8 mouse cellular contexts compared by ENCODE assay signal in genomic region chr2:69061313-69061712, GRCm38 (mm10).
DNase-seq lines count a peak whose midpoint lies in the region; TF ChIP-seq lines count a peak whose summit lies in the region.
"Had no signal": no experiment of that assay in that cellular context is flagged by ENCODE, and none has a peak within 500 bp of the region (broad histone marks: within the 10 kb centered on the region; RNA-seq: fewer than 3 reads in every experiment).

No protein-coding gene starts in this region.

- DNase-seq in layer of hippocampus, adult 2 months (ENCODE audit: low spot score in 2 of 2) = no peak
- no peak for DNase-seq in layer of hippocampus, postnatal 10 days (ENCODE audit: low spot score in 2 of 2)
- no peak for DNase-seq in ES-E14 (ENCODE audit: low read depth, low spot score)
- DNase-seq in c-Kit-positive CD71-negative TER-119-negative erythroid progenitor cells, embryonic 14.5 days (ENCODE audit: low read depth) = peak; percentile 24
- peak; percentile 65 for DNase-seq in lung, postnatal 36 days
- DNase-seq in left cerebral cortex, postnatal 4 days = no peak
- no peak for DNase-seq in yolk sac, embryonic 10.5 days (ENCODE audit: low spot score)

- in situ Hi-C loops in ES-E14 (cut with MboI; ENCODE audit: low sequenced_read_pairs in 2 of 2, unreplicated experiment in 2 of 2) = loop anchor here (10.0 to 25.0 kb wide), 2 partner anchors 274 to 277 kb away; no protein-coding TSS in a partner anchor

- no peak overlapping the region for H3K27ac ChIP-seq in layer of hippocampus, adult 2 months
- H3K27ac ChIP-seq in ES-E14 (ENCODE audit: insufficient read depth, low read depth, low read length, poor library complexity, severe bottlenecking) = no peak overlapping the region
- H3K27ac ChIP-seq: hindbrain, embryonic 13.5 days had no signal

- H3K9me3 ChIP-seq in ES-E14 (ENCODE audit: control insufficient read depth, insufficient read depth, low read depth, low read length) = no peaks in the 10 kb centered on the region
- H3K9me3 ChIP-seq: hindbrain, embryonic 13.5 days had no signal

- intact Hi-C loops in left cerebral cortex, postnatal 4 days (cut with DNase I) = no loop called here

- no peaks in the 10 kb centered on the region for H3K4me1 ChIP-seq in ES-E14 (ENCODE audit: control insufficient read depth in 2 of 2, insufficient read depth in 2 of 2, low read length in 2 of 2, poor library complexity in 1 of 2)
- H3K4me1 ChIP-seq: hindbrain, embryonic 13.5 days had no signal

- H3K9ac ChIP-seq in ES-E14 (ENCODE audit: insufficient read depth, low read depth, low read length, poor library complexity, severe bottlenecking) = no peak overlapping the region
- H3K9ac ChIP-seq: hindbrain, embryonic 13.5 days had no signal

- peak; percentile 69 for TF ChIP-seq CTCF in layer of hippocampus, adult 2 months (conservative IDR thresholded peaks at IDR 0.05)

- H3K4me3 ChIP-seq in layer of hippocampus, adult 2 months = no peak overlapping the region
- H3K4me3 ChIP-seq in ES-E14 (ENCODE audit: insufficient read depth in 1 of 2, low read depth in 1 of 2, low read length in 2 of 2, poor library complexity in 1 of 2, severe bottlenecking in 1 of 2) = no peak overlapping the region
- H3K4me3 ChIP-seq: hindbrain, embryonic 13.5 days had no signal

- H3K36me3 ChIP-seq in ES-E14 (ENCODE audit: control insufficient read depth, insufficient read depth, low read length, poor library complexity, severe bottlenecking) = no peaks in the 10 kb centered on the region

TF ChIP-seq in ES-E14, 5 proteins besides CTCF, POLR2A, EP300 and RAD21:
- no peak for TF ChIP-seq HCFC1 (IDR thresholded peaks at IDR 0.05; ENCODE audit: borderline replicate concordance, insufficient read depth, low read length)
- TF ChIP-seq ZC3H11A (IDR thresholded peaks at IDR 0.05; ENCODE audit: borderline replicate concordance, low read depth, low read length) = peak; percentile 81
- TF ChIP-seq ZNF384 (IDR thresholded peaks at IDR 0.05; ENCODE audit: low read depth, low read length) = no peak
- no peak for TF ChIP-seq MAFK (IDR thresholded peaks at IDR 0.05; ENCODE audit: insufficient read depth, low read depth, low read length)
- no peak for TF ChIP-seq CHD2 (IDR thresholded peaks at IDR 0.05; ENCODE audit: low read depth, low read length)

Comparison
In these comparisons a context has a peak if more than half of its experiments do, and no peak if none do; other contexts are left out.
1. DNase-seq: peak in c-Kit-positive CD71-negative TER-119-negative erythroid progenitor cells, embryonic 14.5 days (single experiment) and lung, postnatal 36 days (single experiment); none in layer of hippocampus, adult 2 months (0 of 2), layer of hippocampus, postnatal 10 days (0 of 2), ES-E14 (single experiment), left cerebral cortex, postnatal 4 days (single experiment) and yolk sac, embryonic 10.5 days (single experiment).